Mouse (Mus musculus): ENCODE data around the gene Kcnj8. TPM values are rescaled to one million over a fixed set of nuclear protein-coding genes. Genes with fewer than 3 reads are reported as not detected.

Kcnj8 gene
- polyA plus RNA-seq, 1 experiment = 12.8 TPM

- Histone ChIP-seq H3K27ac (ENCODE audit: insufficient read depth, low read length) (no peak overlapping the region), H3K4me3 (ENCODE audit: extremely low read depth, insufficient read depth, insufficient read length) (no peak overlapping the region), H3K4me1 (ENCODE audit: control insufficient read depth, insufficient read depth, insufficient read length) (no peaks in the 10 kb centered on the region), H3K36me3 (ENCODE audit: control insufficient read depth, insufficient read depth, low read length) (no peaks in the 10 kb centered on the region), H3K27me3 (ENCODE audit: control insufficient read depth, insufficient read depth, low read length) (no peaks in the 10 kb centered on the region)
- TF ChIP-seq POLR2A (IDR thresholded peaks at IDR 0.05; ENCODE audit: low read depth, low read length) (no peak), CTCF (IDR thresholded peaks at IDR 0.05; ENCODE audit: extremely low read depth, insufficient read depth, insufficient read length, insufficient replicate concordance) (no peak)
- no peak for DNase-seq (ENCODE audit: low read depth in 1 of 2, low spot score in 2 of 2)
- 76% methylated on average over 1 of the region's 1 CpGs for WGBS
Measured at GRCm38 (mm10) chr6:142555988-142556387, 15.4 kb downstream of the Kcnj8 start.

- H3K27ac ChIP-seq (ENCODE audit: insufficient read depth, low read length) = no peak overlapping the region
- WGBS = 92% methylated on average over 4 of the region's 4 CpGs
- no peaks in the 10 kb centered on the region for H3K36me3 ChIP-seq (ENCODE audit: control insufficient read depth, insufficient read depth, low read length)
- H3K4me3 ChIP-seq (ENCODE audit: extremely low read depth, insufficient read depth, insufficient read length) = no peak overlapping the region
- TF ChIP-seq CTCF (IDR thresholded peaks at IDR 0.05; ENCODE audit: extremely low read depth, insufficient read depth, insufficient read length, insufficient replicate concordance) = no peak
- TF ChIP-seq POLR2A (IDR thresholded peaks at IDR 0.05; ENCODE audit: low read depth, low read length) = no peak
- DNase-seq (ENCODE audit: low read depth in 1 of 2, low spot score in 2 of 2) = no peak
- no peaks in the 10 kb centered on the region for H3K27me3 ChIP-seq (ENCODE audit: control insufficient read depth, insufficient read depth, low read length)
- no peaks in the 10 kb centered on the region for H3K4me1 ChIP-seq (ENCODE audit: control insufficient read depth, insufficient read depth, insufficient read length)
Measured at GRCm38 (mm10) chr6:142551482-142551881, 19.9 kb downstream of the Kcnj8 start.

- Histone ChIP-seq H3K27ac (ENCODE audit: insufficient read depth, low read length) (no peak overlapping the region), H3K4me1 (ENCODE audit: control insufficient read depth, insufficient read depth, insufficient read length) (no peaks in the 10 kb centered on the region), H3K27me3 (ENCODE audit: control insufficient read depth, insufficient read depth, low read length) (no peaks in the 10 kb centered on the region), H3K36me3 (ENCODE audit: control insufficient read depth, insufficient read depth, low read length) (no peaks in the 10 kb centered on the region), H3K4me3 (ENCODE audit: extremely low read depth, insufficient read depth, insufficient read length) (no peak overlapping the region)
- 71% methylated on average over 4 of the region's 4 CpGs for WGBS
- no peak for DNase-seq (ENCODE audit: low read depth in 1 of 2, low spot score in 2 of 2)
- TF ChIP-seq POLR2A (IDR thresholded peaks at IDR 0.05; ENCODE audit: low read depth, low read length) (no peak), CTCF (IDR thresholded peaks at IDR 0.05; ENCODE audit: extremely low read depth, insufficient read depth, insufficient read length, insufficient replicate concordance) (no peak)
Measured at GRCm38 (mm10) chr6:142550871-142551270, 20.5 kb downstream of the Kcnj8 start.

GRCm38 (mm10) chr6:142548377-142548776 is 23.0 kb downstream of the Kcnj8 start:
- no peaks in the 10 kb centered on the region for H3K27me3 ChIP-seq (ENCODE audit: control insufficient read depth, insufficient read depth, low read length)
- H3K27ac ChIP-seq (ENCODE audit: insufficient read depth, low read length) = no peak overlapping the region
- no peaks in the 10 kb centered on the region for H3K36me3 ChIP-seq (ENCODE audit: control insufficient read depth, insufficient read depth, low read length)
- H3K4me1 ChIP-seq (ENCODE audit: control insufficient read depth, insufficient read depth, insufficient read length) = no peaks in the 10 kb centered on the region
- DNase-seq (ENCODE audit: low read depth in 1 of 2, low spot score in 2 of 2) = no peak
- WGBS = 87% methylated on average over 2 of the region's 2 CpGs
- H3K4me3 ChIP-seq (ENCODE audit: extremely low read depth, insufficient read depth, insufficient read length) = no peak overlapping the region
- TF ChIP-seq CTCF (IDR thresholded peaks at IDR 0.05; ENCODE audit: extremely low read depth, insufficient read depth, insufficient read length, insufficient replicate concordance) = no peak
- no peak for TF ChIP-seq POLR2A (IDR thresholded peaks at IDR 0.05; ENCODE audit: low read depth, low read length)

GRCm38 (mm10) chr6:142545132-142545531 is 26.3 kb downstream of the Kcnj8 start:
- H3K36me3 ChIP-seq (ENCODE audit: control insufficient read depth, insufficient read depth, low read length) = no peaks in the 10 kb centered on the region
- 79% methylated on average over 14 of the region's 14 CpGs for WGBS
- no peak overlapping the region for H3K27ac ChIP-seq (ENCODE audit: insufficient read depth, low read length)
- no peaks in the 10 kb centered on the region for H3K27me3 ChIP-seq (ENCODE audit: control insufficient read depth, insufficient read depth, low read length)
- no peak overlapping the region for H3K4me3 ChIP-seq (ENCODE audit: extremely low read depth, insufficient read depth, insufficient read length)
- no peaks in the 10 kb centered on the region for H3K4me1 ChIP-seq (ENCODE audit: control insufficient read depth, insufficient read depth, insufficient read length)
- no peak for DNase-seq (ENCODE audit: low read depth in 1 of 2, low spot score in 2 of 2)
- TF ChIP-seq POLR2A (IDR thresholded peaks at IDR 0.05; ENCODE audit: low read depth, low read length) (no peak), CTCF (IDR thresholded peaks at IDR 0.05; ENCODE audit: extremely low read depth, insufficient read depth, insufficient read length, insufficient replicate concordance) (no peak)

- DNase-seq (ENCODE audit: low read depth in 1 of 2, low spot score in 2 of 2) = no peak
- TF ChIP-seq POLR2A (IDR thresholded peaks at IDR 0.05; ENCODE audit: low read depth, low read length) (no peak), CTCF (IDR thresholded peaks at IDR 0.05; ENCODE audit: extremely low read depth, insufficient read depth, insufficient read length, insufficient replicate concordance) (no peak)
Measured at GRCm38 (mm10) chr6:142543648-142544047, 27.8 kb downstream of the Kcnj8 start.

GRCm38 (mm10) chr6:142542800-142543175 is 28.6 kb downstream of the Kcnj8 start:
- 85% methylated on average over 6 of the region's 6 CpGs for WGBS
- Histone ChIP-seq H3K4me3 (ENCODE audit: extremely low read depth, insufficient read depth, insufficient read length) (no peak overlapping the region), H3K36me3 (ENCODE audit: control insufficient read depth, insufficient read depth, low read length) (no peaks in the 10 kb centered on the region), H3K27me3 (ENCODE audit: control insufficient read depth, insufficient read depth, low read length) (no peaks in the 10 kb centered on the region), H3K4me1 (ENCODE audit: control insufficient read depth, insufficient read depth, insufficient read length) (no peaks in the 10 kb centered on the region), H3K27ac (ENCODE audit: insufficient read depth, low read length) (no peak overlapping the region)
- no peak for DNase-seq (ENCODE audit: low read depth in 1 of 2, low spot score in 2 of 2)
- TF ChIP-seq POLR2A (IDR thresholded peaks at IDR 0.05; ENCODE audit: low read depth, low read length) (no peak), CTCF (IDR thresholded peaks at IDR 0.05; ENCODE audit: extremely low read depth, insufficient read depth, insufficient read length, insufficient replicate concordance) (no peak)

More at GRCm38 (mm10) chr6:142543648-142544047, 27.8 kb downstream of the Kcnj8 start:
- Histone ChIP-seq H3K4me3 (ENCODE audit: extremely low read depth, insufficient read depth, insufficient read length) (no peak overlapping the region), H3K27me3 (ENCODE audit: control insufficient read depth, insufficient read depth, low read length) (no peaks in the 10 kb centered on the region), H3K27ac (ENCODE audit: insufficient read depth, low read length) (no peak overlapping the region), H3K36me3 (ENCODE audit: control insufficient read depth, insufficient read depth, low read length) (no peaks in the 10 kb centered on the region), H3K4me1 (ENCODE audit: control insufficient read depth, insufficient read depth, insufficient read length) (no peaks in the 10 kb centered on the region)
- WGBS = 82% methylated on average over 4 of the region's 4 CpGs
